Mouse (Mus musculus): ENCODE results near the gene Smpdl3a.

DNA sequence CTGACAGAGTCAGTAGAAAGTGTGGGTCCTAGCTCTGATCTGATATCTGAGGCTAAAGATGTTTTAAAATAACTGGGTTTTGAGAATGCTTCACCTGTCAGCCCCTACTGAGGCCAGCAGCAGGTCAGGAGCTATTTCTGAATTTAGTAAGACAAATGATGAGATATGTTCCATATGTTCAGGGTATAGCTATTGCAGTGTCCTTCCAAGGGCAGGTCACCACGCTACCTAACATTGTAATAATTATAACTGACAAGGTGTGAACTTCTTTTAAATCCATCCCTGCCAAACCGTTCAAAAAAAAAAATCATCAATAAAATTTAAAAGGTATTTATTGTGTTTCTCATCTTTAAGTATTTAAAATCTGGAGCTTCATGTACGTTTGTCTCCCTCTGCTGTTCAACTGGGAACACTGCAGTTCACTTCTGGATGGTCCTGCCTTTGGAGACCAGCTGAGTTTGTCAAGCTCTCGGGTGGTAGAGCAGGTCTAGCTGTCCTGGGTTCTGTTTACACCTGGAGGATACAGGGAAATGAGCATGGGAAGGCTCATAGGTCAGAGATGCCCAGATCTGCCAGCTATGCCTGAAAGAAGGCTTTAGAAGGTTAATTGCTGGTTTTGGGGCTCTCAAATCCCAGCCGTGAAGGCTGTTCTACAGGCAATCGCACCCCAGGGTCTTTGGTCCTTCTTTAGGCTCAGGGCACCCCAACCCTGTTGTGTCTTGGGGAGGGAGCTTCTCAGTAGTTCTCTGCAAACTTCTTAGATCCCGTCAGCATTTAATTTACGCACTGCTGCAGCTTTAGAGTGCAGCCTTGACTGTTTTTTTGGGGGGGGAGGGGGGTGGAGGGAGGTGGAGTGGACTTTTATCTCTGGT is 47.7 kb downstream of the Smpdl3a start:
- TF ChIP-seq CTCF (IDR thresholded peaks at IDR 0.05; ENCODE audit: low read depth) = peak; percentile 79
- TF ChIP-seq EP300 (IDR thresholded peaks at IDR 0.05; ENCODE audit: low read depth) = no peak
